Mouse (Mus musculus) heart, embryonic 11.5 days (tissue): Measurements from ENCODE around the gene Lonrf2. TPM values are rescaled to one million over a fixed set of nuclear protein-coding genes. Genes with fewer than 3 reads are reported as not detected.

Experiments
- ATAC-seq: fragments of 200-750 bp; cut with Nextera tagmentation; replicated peaks from 2 replicates; pipeline ENCODE4 v1.8.0; 2017; ENCODE audit warnings: moderate library complexity; ENCODE audit not compliant: insufficient number of reproducible peaks, low FRiP score, low TSS enrichment
- H3K27ac ChIP-seq: fragments of 300-500 bp; sonication (generic); 2 replicates; pipeline ENCODE4 v1.5.1; 2014; ENCODE audit warnings: mild to moderate bottlenecking, low read depth, low read length
- H3K27me3 ChIP-seq: fragments of 300-500 bp; sonication (generic); 2 replicates; pipeline ENCODE4 v1.6.1; 2014; ENCODE audit warnings: mild to moderate bottlenecking, low read length, mixed read lengths; ENCODE audit not compliant: control insufficient read depth, insufficient read depth
- H3K36me3 ChIP-seq: fragments of 300-500 bp; sonication (generic); 2 replicates; pipeline ENCODE4 v1.6.1; 2014; ENCODE audit warnings: mild to moderate bottlenecking, low read length, moderate library complexity, mixed read lengths; ENCODE audit not compliant: control insufficient read depth, insufficient read depth
- H3K4me1 ChIP-seq: fragments of 300-500 bp; sonication (generic); 2 replicates; pipeline ENCODE4 v1.6.1; 2014; ENCODE audit warnings: low read length; ENCODE audit not compliant: control insufficient read depth, insufficient read depth
- H3K4me2 ChIP-seq: fragments of 300-500 bp; sonication (generic); 2 replicates; pipeline ENCODE4 v1.6.1; 2014; ENCODE audit warnings: mild to moderate bottlenecking, moderate library complexity
- H3K4me3 ChIP-seq: fragments of 300-500 bp; sonication (generic); 2 replicates; pipeline ENCODE4 v1.5.1; 2014; ENCODE audit warnings: low read depth, low read length
- H3K9ac ChIP-seq: fragments of 300-500 bp; sonication (generic); 2 replicates; pipeline ENCODE4 v1.6.1; 2014; ENCODE audit warnings: mild to moderate bottlenecking, low read depth, low read length, moderate library complexity
- H3K9me3 ChIP-seq: fragments of 300-500 bp; sonication (generic); replicated peaks from 2 replicates; pipeline ENCODE4 v1.6.1; 2016; ENCODE audit warnings: low read length; ENCODE audit not compliant: control insufficient read depth
- WGBS: fragments of 180-500 bp; shearing (Covaris S2); extraction: QIAGEN DNeasy Blood & Tissue Kit; methylation state at CpG from one replicate; pipeline ENCODE4 v1.1.7; 2014; ENCODE audit not compliant: insufficient replicate concordance; 5-methylcytosine and 5-hydroxymethylcytosine counted together
- polyA plus RNA-seq: library from polyadenylated mRNA; unstranded; fragments of >200 nt; fragmentation: Nextera tagmentation; extraction: Ambion mirVana; gene quantifications from 2 replicates; pipeline ENCODE4 v1.2.1, GENCODE M21; 2014

Gene Lonrf2
- polyA plus RNA-seq, 1 experiment from 2014 or later = 0.93 TPM

GRCm38 (mm10) chr1:38869398-38870195 is 33.1 kb upstream of the Lonrf2 start:
- H3K9me3 ChIP-seq = no peaks in the 10 kb centered on the region
- no peak overlapping the region for H3K4me2 ChIP-seq
- H3K9ac ChIP-seq = no peak overlapping the region
- peaks cover 2% of the 10 kb centered on the region; the same call in 1 of the 2 replicates for H3K27me3 ChIP-seq
- no peak for ATAC-seq
- WGBS = 59% methylated on average over 13 of the region's 13 CpGs
- H3K4me3 ChIP-seq = no peak overlapping the region
- H3K4me1 ChIP-seq = no peaks in the 10 kb centered on the region
- H3K27ac ChIP-seq = no peak overlapping the region
- H3K36me3 ChIP-seq = no peaks in the 10 kb centered on the region

GRCm38 (mm10) chr1:38866242-38866641 is 29.7 kb upstream of the Lonrf2 start:
- no peak for ATAC-seq
- Histone ChIP-seq H3K4me1 (no peaks in the 10 kb centered on the region), H3K4me3 (no peak overlapping the region), H3K9me3 (no peaks in the 10 kb centered on the region), H3K4me2 (no peak overlapping the region), H3K27ac (no peak overlapping the region), H3K36me3 (no peaks in the 10 kb centered on the region), H3K27me3 (no peaks in the 10 kb centered on the region), H3K9ac (no peak overlapping the region)
- WGBS = 75% methylated on average over 5 of the region's 5 CpGs

- no peak overlapping the region for H3K4me3 ChIP-seq
- H3K4me2 ChIP-seq = no peak overlapping the region
- no peaks in the 10 kb centered on the region for H3K36me3 ChIP-seq
- no peaks in the 10 kb centered on the region for H3K27me3 ChIP-seq
- no peaks in the 10 kb centered on the region for H3K4me1 ChIP-seq
- WGBS = 65% methylated on average over 9 of the region's 9 CpGs
- H3K27ac ChIP-seq = no peak overlapping the region
- no peak overlapping the region for H3K9ac ChIP-seq
- H3K9me3 ChIP-seq = no peaks in the 10 kb centered on the region
- ATAC-seq = no peak
Observed at GRCm38 (mm10) chr1:38864341-38864740, 27.8 kb upstream of the Lonrf2 start.

GRCm38 (mm10) chr1:38862213-38862612 is 25.7 kb upstream of the Lonrf2 start:
- Histone ChIP-seq H3K4me1 (no peaks in the 10 kb centered on the region), H3K27me3 (no peaks in the 10 kb centered on the region), H3K27ac (no peak overlapping the region), H3K4me2 (no peak overlapping the region), H3K4me3 (no peak overlapping the region), H3K9me3 (no peaks in the 10 kb centered on the region), H3K36me3 (no peaks in the 10 kb centered on the region), H3K9ac (no peak overlapping the region)
- no peak for ATAC-seq
- WGBS = 14% methylated on average over 4 of the region's 4 CpGs

- H3K4me3 ChIP-seq = no peak overlapping the region
- H3K27me3 ChIP-seq = no peaks in the 10 kb centered on the region
- H3K4me1 ChIP-seq = no peaks in the 10 kb centered on the region
- no peaks in the 10 kb centered on the region for H3K9me3 ChIP-seq
- no peak for ATAC-seq
- H3K4me2 ChIP-seq = no peak overlapping the region
- 83% methylated on average over 9 of the region's 9 CpGs for WGBS
- no peak overlapping the region for H3K27ac ChIP-seq
- no peaks in the 10 kb centered on the region for H3K36me3 ChIP-seq
- H3K9ac ChIP-seq = no peak overlapping the region
Observed at GRCm38 (mm10) chr1:38860867-38861524, 24.5 kb upstream of the Lonrf2 start.

- no peaks in the 10 kb centered on the region for H3K36me3 ChIP-seq
- H3K4me2 ChIP-seq = no peak overlapping the region
- H3K9me3 ChIP-seq = no peaks in the 10 kb centered on the region
- H3K27me3 ChIP-seq = no peaks in the 10 kb centered on the region
- 80% methylated on average over 5 of the region's 5 CpGs for WGBS
- no peak overlapping the region for H3K27ac ChIP-seq
- no peaks in the 10 kb centered on the region for H3K4me1 ChIP-seq
- H3K9ac ChIP-seq = no peak overlapping the region
- no peak for ATAC-seq
- H3K4me3 ChIP-seq = no peak overlapping the region
Observed at GRCm38 (mm10) chr1:38860207-38860606, 23.7 kb upstream of the Lonrf2 start.

GRCm38 (mm10) chr1:38856196-38856595 is 19.7 kb upstream of the Lonrf2 start:
- H3K4me3 ChIP-seq = no peak overlapping the region

GRCm38 (mm10) chr1:38852250-38852649 is 15.7 kb upstream of the Lonrf2 start:
- H3K36me3 ChIP-seq = no peaks in the 10 kb centered on the region
- no peak for ATAC-seq
- no peaks in the 10 kb centered on the region for H3K4me1 ChIP-seq
- H3K27me3 ChIP-seq = no peaks in the 10 kb centered on the region
- H3K9ac ChIP-seq = no peak overlapping the region
- 67% methylated on average over 2 of the region's 2 CpGs for WGBS
- no peak overlapping the region for H3K4me3 ChIP-seq
- H3K4me2 ChIP-seq = no peak overlapping the region
- no peaks in the 10 kb centered on the region for H3K9me3 ChIP-seq
- H3K27ac ChIP-seq = no peak overlapping the region

More at GRCm38 (mm10) chr1:38856196-38856595, 19.7 kb upstream of the Lonrf2 start:
- Histone ChIP-seq H3K4me2 (no peak overlapping the region), H3K9me3 (no peaks in the 10 kb centered on the region), H3K4me1 (no peaks in the 10 kb centered on the region), H3K9ac (no peak overlapping the region), H3K27ac (no peak overlapping the region), H3K27me3 (no peaks in the 10 kb centered on the region), H3K36me3 (no peaks in the 10 kb centered on the region)
- ATAC-seq = no peak
- WGBS = 13% methylated on average over 3 of the region's 3 CpGs
